Mouse (Mus musculus): ENCODE data around the gene Mark1. TPM values are rescaled to one million over a fixed set of nuclear protein-coding genes. Genes with fewer than 3 reads are reported as not detected.
A peak's percentile ranks its signal among the peaks of the same experiment; 100 is the strongest.

Gene Mark1
- total RNA-seq, 2 experiments from 2014 or later, result 51.9 to 53.7 TPM

DNA sequence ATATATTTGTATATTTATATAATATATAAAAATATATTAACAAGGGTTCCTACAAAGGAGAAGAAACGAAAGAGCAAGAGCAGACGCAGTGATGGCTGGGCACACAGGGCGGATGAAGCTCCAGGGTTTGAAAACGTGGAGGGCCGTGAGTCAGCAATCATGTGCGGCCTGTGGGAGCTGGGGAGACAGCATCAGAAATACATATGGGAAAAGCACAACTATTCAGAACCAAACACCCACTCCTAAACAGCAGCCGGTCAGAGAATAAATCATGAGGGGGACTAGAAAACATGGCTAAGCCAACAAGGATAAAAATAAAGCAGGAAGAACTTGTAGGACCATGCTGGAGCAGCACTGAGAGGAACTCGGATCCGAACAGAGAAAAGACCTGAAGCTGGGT is 142.2 kb downstream of the Mark1 start:
- no peak for DNase-seq (ENCODE audit: extremely low spot score in 1 of 2, low spot score in 1 of 2)

- DNase-seq (ENCODE audit: extremely low spot score in 1 of 2, low spot score in 1 of 2), result no peak
Measured at GRCm38 (mm10) chr1:184853922-184854321, 145.4 kb downstream of the Mark1 start.

- DNase-seq (ENCODE audit: extremely low spot score in 1 of 2, low spot score in 1 of 2), result peak; percentile 44 to 59
Measured at GRCm38 (mm10) chr1:184853339-184853738, 146.0 kb downstream of the Mark1 start.

GRCm38 (mm10) chr1:184851741-184852618 is 147.4 kb downstream of the Mark1 start:
- DNase-seq (ENCODE audit: extremely low spot score in 1 of 2, low spot score in 1 of 2), result peak; percentile 23 to 59

DNA sequence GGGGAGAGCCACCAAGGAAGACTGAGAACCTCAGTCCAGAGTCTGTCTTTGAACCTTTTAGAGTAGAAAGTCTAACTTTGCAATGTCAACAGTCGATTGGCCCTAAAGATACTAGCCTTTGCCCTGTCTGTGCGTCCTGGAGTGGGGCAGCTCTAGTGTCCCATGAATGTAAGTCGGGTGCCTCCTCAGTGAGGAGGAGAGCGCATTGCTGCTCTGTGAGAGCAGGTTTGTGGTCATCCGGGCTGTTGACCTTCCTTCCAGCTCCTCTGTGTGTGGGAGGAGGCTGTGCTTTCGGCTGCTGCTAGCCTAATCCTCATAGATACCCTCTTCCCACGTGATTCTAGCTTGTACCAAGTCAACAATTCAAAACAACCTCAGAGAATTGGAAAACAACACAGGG is 148.2 kb downstream of the Mark1 start:
- no peak for DNase-seq (ENCODE audit: extremely low spot score in 1 of 2, low spot score in 1 of 2)

DNA sequence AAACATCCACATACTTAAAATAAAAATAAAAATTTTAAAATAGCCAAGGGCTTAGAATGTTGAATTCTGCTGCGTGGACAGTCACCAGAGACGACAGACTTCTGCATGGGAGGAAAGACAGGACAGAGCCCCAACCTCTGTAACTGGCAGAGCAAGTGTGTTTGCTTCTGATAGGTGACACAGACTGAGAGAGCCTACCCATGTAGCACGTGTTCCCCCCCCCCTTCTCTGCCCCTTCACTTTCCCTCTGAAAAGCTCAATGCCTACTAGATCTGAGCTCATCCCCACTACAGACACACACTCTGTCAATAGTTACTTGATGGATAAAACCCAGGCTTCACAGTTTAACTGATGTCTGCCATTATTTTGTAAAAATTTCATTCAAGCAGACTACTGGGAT is 152.4 kb downstream of the Mark1 start:
- no peak for DNase-seq (ENCODE audit: extremely low spot score in 1 of 2, low spot score in 1 of 2)

Other genes starting within 250 kb of the Mark1 start
- under 1 TPM in 1 of 2 experiments, not detected in 1; 0.31 TPM for gene Marc1, start 188.3 kb downstream of the Mark1 start, total RNA-seq (2021)
- 100 to 1,000 TPM; 107 to 112 TPM for gene Marc2, start 153.1 kb downstream of the Mark1 start, total RNA-seq (2021)
- gene C130074G19Rik, start 116.4 kb downstream of the Mark1 start, total RNA-seq (2021), result 1 to 10 TPM; 8.1 to 9.9 TPM
- gene Rab3gap2, start 204.5 kb upstream of the Mark1 start, total RNA-seq (2021), result 10 to 100 TPM; 60.0 to 65.3 TPM

All from layer of hippocampus, postnatal 25 days (tissue).